Mouse (Mus musculus) megakaryocyte, embryonic 14.5 days (primary cell): Measurements from ENCODE around the gene Apobec3.

Experiments used
- FLI1 ChIP-seq: IDR thresholded peaks from 2 replicates; pipeline ENCODE4 v1.6.1; 2012; ENCODE audit warnings: low read length, inconsistent platforms, mixed read lengths
- GATA1 ChIP-seq: IDR thresholded peaks from 3 replicates; pipeline ENCODE4 v1.6.1; 2012; ENCODE audit warnings: mixed read lengths, low read length, inconsistent platforms, borderline replicate concordance

- TF ChIP-seq GATA1 (no peak), FLI1 (no peak)
Observed at GRCm38 (mm10) chr15:79896080-79896725, 4.7 kb downstream of the Apobec3 start.
